Mouse (Mus musculus) CH12.LX (cell line): ENCODE data around the gene Psme4. TPM values are rescaled to one million over a fixed set of nuclear protein-coding genes. Genes with fewer than 3 reads are reported as not detected.

ENCODE experiments used
- DNase-seq: peaks from one replicate; pipeline ENCODE4 v3.0.0-alpha.2; 2013; ENCODE audit errors: extremely low read depth
- H3K27ac ChIP-seq: 2 replicates; pipeline ENCODE4 v1.5.1; 2012; ENCODE audit warnings: low read depth, mild to moderate bottlenecking, control low read depth, moderate library complexity; ENCODE audit not compliant: insufficient read depth
- H3K27me3 ChIP-seq: replicated peaks from 2 replicates; pipeline ENCODE3; 2012; ENCODE audit warnings: inconsistent platforms
- H3K36me3 ChIP-seq, 2 experiments: replicated peaks in 1 of 2; 2 replicates each; pipeline versions ENCODE3 to v1.6.1; 2012; ENCODE audit warnings: inconsistent platforms in 1 of 2, low read length in 1 of 2, mild to moderate bottlenecking in 1 of 2, mixed read lengths in 1 of 2, moderate library complexity in 1 of 2; ENCODE audit not compliant: control insufficient read depth in 1 of 2, insufficient read depth in 1 of 2
- H3K4me1 ChIP-seq, 2 experiments: 2 replicates each; pipeline ENCODE4 v1.6.1; 2012; ENCODE audit warnings: inconsistent platforms in 1 of 2, moderate library complexity in 1 of 2; ENCODE audit not compliant: insufficient read depth in 2 of 2, control insufficient read depth in 1 of 2
- H3K4me2 ChIP-seq: 2 replicates; pipeline ENCODE4 v1.6.1; 2012; ENCODE audit warnings: low read depth, mild to moderate bottlenecking, control low read depth; ENCODE audit not compliant: poor library complexity, insufficient read depth, severe bottlenecking
- H3K4me3 ChIP-seq, 3 experiments: fragments of 150-350 bp in 1 of 3; sonication (generic) in 1 of 3; replicated peaks in 1 of 3; 2 replicates each; pipeline versions ENCODE3 to v1.5.1; 2011 to 2012; ENCODE audit warnings: low read depth in 2 of 3, low read length in 2 of 3, mild to moderate bottlenecking in 2 of 3, moderate library complexity in 2 of 3, control low read depth in 1 of 3, improper control_type of control experiment in 1 of 3, inconsistent platforms in 1 of 3, mixed read lengths in 1 of 3; ENCODE audit not compliant: poor library complexity in 1 of 3
- H3K79me2 ChIP-seq: replicated peaks from 2 replicates; pipeline ENCODE4 v1.6.1; 2012; ENCODE audit warnings: mild to moderate bottlenecking, moderate library complexity; ENCODE audit not compliant: control insufficient read depth, poor library complexity, insufficient read depth, severe bottlenecking; ENCODE audit errors: extremely low read depth
- H3K9ac ChIP-seq: 2 replicates; pipeline ENCODE4 v1.6.1; 2012; ENCODE audit warnings: low read depth, mild to moderate bottlenecking, control low read depth, moderate library complexity; ENCODE audit not compliant: insufficient read depth
- H3K9me3 ChIP-seq: replicated peaks from 2 replicates; pipeline ENCODE3; 2012; ENCODE audit warnings: low read length, inconsistent platforms, mixed read lengths
- BHLHE40 ChIP-seq: IDR thresholded peaks from 2 replicates; pipeline ENCODE4 v1.6.1; 2011; ENCODE audit warnings: mild to moderate bottlenecking, low read depth, low read length, improper control_type of control experiment
- CHD1 ChIP-seq: IDR thresholded peaks from 2 replicates; pipeline ENCODE4 v1.6.1; 2012; ENCODE audit warnings: low read depth, low read length, improper control_type of control experiment, inconsistent platforms
- CHD2 ChIP-seq: IDR thresholded peaks from 2 replicates; pipeline ENCODE4 v1.6.1; 2011; ENCODE audit warnings: low read length, improper control_type of control experiment
- CTCF ChIP-seq, 2 experiments: IDR thresholded peaks in 1 of 2; conservative IDR thresholded peaks in 1 of 2; 2 replicates each; pipeline ENCODE4 v1.5.1; 2011 to 2012; ENCODE audit warnings: low read depth in 2 of 2, low read length in 2 of 2, improper control_type of control experiment in 1 of 2, inconsistent platforms in 1 of 2, mild to moderate bottlenecking in 1 of 2, moderate library complexity in 1 of 2
- E2F4 ChIP-seq: IDR thresholded peaks from 2 replicates; pipeline ENCODE4 v1.6.1; 2011; ENCODE audit warnings: low read depth, low read length, improper control_type of control experiment; ENCODE audit not compliant: insufficient replicate concordance
- ELF1 ChIP-seq: IDR thresholded peaks from 2 replicates; pipeline ENCODE4 v1.6.1; 2014; ENCODE audit warnings: low read depth, mild to moderate bottlenecking, inconsistent platforms, low read length, improper control_type of control experiment
- EP300 ChIP-seq: IDR thresholded peaks from 2 replicates; pipeline ENCODE4 v1.6.1; 2011; ENCODE audit warnings: low read length, improper control_type of control experiment
- ETS1 ChIP-seq: conservative IDR thresholded peaks from 2 replicates; pipeline ENCODE4 v1.6.1; 2012; ENCODE audit warnings: low read depth, mild to moderate bottlenecking, inconsistent platforms, low read length, improper control_type of control experiment, moderate library complexity
- GABPA ChIP-seq: IDR thresholded peaks from 2 replicates; pipeline ENCODE4 v1.6.1; 2012; ENCODE audit warnings: low read depth, low read length, improper control_type of control experiment, inconsistent platforms; ENCODE audit not compliant: insufficient replicate concordance
- HCFC1 ChIP-seq: IDR thresholded peaks from 2 replicates; pipeline ENCODE4 v1.6.1; 2012; ENCODE audit warnings: low read depth, mild to moderate bottlenecking, inconsistent platforms, low read length, improper control_type of control experiment
- IRF4 ChIP-seq: IDR thresholded peaks from 2 replicates; pipeline ENCODE4 v1.6.1; 2014; ENCODE audit warnings: low read depth, mild to moderate bottlenecking, inconsistent platforms, low read length, improper control_type of control experiment
- JUND ChIP-seq: conservative IDR thresholded peaks from 2 replicates; pipeline ENCODE4 v1.6.1; 2011; ENCODE audit warnings: low read depth, low read length, improper control_type of control experiment
- KAT2A ChIP-seq: IDR thresholded peaks from 2 replicates; pipeline ENCODE4 v1.6.1; 2012; ENCODE audit warnings: low read length, improper control_type of control experiment, inconsistent platforms; ENCODE audit not compliant: insufficient replicate concordance
- MAX ChIP-seq: IDR thresholded peaks from 2 replicates; pipeline ENCODE4 v1.6.1; 2011; ENCODE audit warnings: low read length, improper control_type of control experiment
- MAZ ChIP-seq: IDR thresholded peaks from 2 replicates; pipeline ENCODE4 v1.6.1; 2012; ENCODE audit warnings: low read depth, mild to moderate bottlenecking, inconsistent platforms, low read length, improper control_type of control experiment, moderate library complexity
- MEF2A ChIP-seq: IDR thresholded peaks from 2 replicates; pipeline ENCODE4 v1.6.1; 2014; ENCODE audit warnings: low read depth, mild to moderate bottlenecking, inconsistent platforms, low read length, improper control_type of control experiment, borderline replicate concordance
- MXI1 ChIP-seq: IDR thresholded peaks from 2 replicates; pipeline ENCODE4 v1.6.1; 2011; ENCODE audit warnings: mild to moderate bottlenecking, low read depth, low read length, improper control_type of control experiment
- MYC ChIP-seq: IDR thresholded peaks from 2 replicates; pipeline ENCODE4 v1.6.1; 2011; ENCODE audit warnings: low read depth, mild to moderate bottlenecking, improper control_type of control experiment, low read length
- NELFE ChIP-seq: IDR thresholded peaks from 2 replicates; pipeline ENCODE4 v1.6.1; 2011; ENCODE audit warnings: low read depth, low read length, improper control_type of control experiment
- PAX5 ChIP-seq: IDR thresholded peaks from 2 replicates; pipeline ENCODE4 v1.6.1; 2012; ENCODE audit warnings: low read length, inconsistent platforms, mixed read lengths
- POLR2A ChIP-seq: IDR thresholded peaks from 2 replicates; pipeline ENCODE4 v1.6.1; 2011; ENCODE audit warnings: low read depth, mild to moderate bottlenecking, improper control_type of control experiment, low read length
- POLR2AphosphoS2 ChIP-seq: IDR thresholded peaks from 2 replicates; pipeline ENCODE4 v1.6.1; 2011; ENCODE audit warnings: low read depth, low read length, improper control_type of control experiment
- RCOR1 ChIP-seq: conservative IDR thresholded peaks from 2 replicates; pipeline ENCODE4 v1.6.1; 2012; ENCODE audit warnings: low read depth, mild to moderate bottlenecking, inconsistent platforms, low read length, improper control_type of control experiment
- SIN3A ChIP-seq: IDR thresholded peaks from 2 replicates; pipeline ENCODE4 v1.6.1; 2012; ENCODE audit warnings: low read length, improper control_type of control experiment, inconsistent platforms
- SMC3 ChIP-seq: IDR thresholded peaks from 2 replicates; pipeline ENCODE4 v1.6.1; 2011; ENCODE audit warnings: low read depth, low read length, improper control_type of control experiment
- TBP ChIP-seq: conservative IDR thresholded peaks from 2 replicates; pipeline ENCODE4 v1.6.1; 2011; ENCODE audit warnings: low read depth, low read length, improper control_type of control experiment
- USF1 ChIP-seq: IDR thresholded peaks from 2 replicates; pipeline ENCODE4 v1.6.1; 2014; ENCODE audit warnings: low read depth, mild to moderate bottlenecking, inconsistent platforms, low read length, improper control_type of control experiment
- USF2 ChIP-seq: conservative IDR thresholded peaks from 2 replicates; pipeline ENCODE4 v1.6.1; 2011; ENCODE audit warnings: low read depth, low read length, improper control_type of control experiment
- ZC3H11A ChIP-seq: IDR thresholded peaks from 2 replicates; pipeline ENCODE4 v1.6.1; 2012; ENCODE audit warnings: low read depth, mild to moderate bottlenecking, inconsistent platforms, low read length, improper control_type of control experiment
- ZKSCAN1 ChIP-seq: IDR thresholded peaks from 2 replicates; pipeline ENCODE4 v1.6.1; 2012; ENCODE audit warnings: low read depth, inconsistent platforms, low read length, improper control_type of control experiment, borderline replicate concordance
- ZNF384 ChIP-seq: IDR thresholded peaks from 2 replicates; pipeline ENCODE4 v1.6.1; 2012; ENCODE audit warnings: low read depth, low read length, improper control_type of control experiment, inconsistent platforms
- dilution Hi-C: fragments of 300-500 bp; cut with MboI; formaldehyde crosslinking; loops from 2 replicates; pipeline ENCODE4 v1.14.3; 2020; ENCODE audit warnings: low sequenced_read_pairs; ENCODE audit not compliant: extremely low pct_unique_long_range_greater_than_20kb, extremely low pct_ligation_motif_present
- in situ Hi-C: fragments of 300-500 bp; cut with MboI; formaldehyde crosslinking; loops from 3 replicates; pipeline ENCODE4 v1.14.3; 2019; ENCODE audit warnings: low sequenced_read_pairs, low pct_ligation_motif_present, low pct_unique_long_range_greater_than_20kb, mixed read lengths
- polyA plus RNA-seq: library from polyadenylated mRNA; unstranded; fragments of >175 nt; gene quantifications from 2 replicates; pipeline ENCODE4 v1.2.1, GENCODE M21; 2012; ENCODE audit warnings: low read depth; ENCODE audit not compliant: insufficient read length
- total RNA-seq, 2 experiments: library from RNA; depleted of rRNA; stranded (reverse); fragments of 300-350 nt in 1 of 2; fragments of >200 nt in 1 of 2; gene quantifications; 2 replicates each; pipeline ENCODE4 v1.2.3; 2012 to 2014

Psme4 gene
- total and polyA plus RNA-seq, 3 experiments: 30.7 to 43.8 (median 43.1) TPM

DNA sequence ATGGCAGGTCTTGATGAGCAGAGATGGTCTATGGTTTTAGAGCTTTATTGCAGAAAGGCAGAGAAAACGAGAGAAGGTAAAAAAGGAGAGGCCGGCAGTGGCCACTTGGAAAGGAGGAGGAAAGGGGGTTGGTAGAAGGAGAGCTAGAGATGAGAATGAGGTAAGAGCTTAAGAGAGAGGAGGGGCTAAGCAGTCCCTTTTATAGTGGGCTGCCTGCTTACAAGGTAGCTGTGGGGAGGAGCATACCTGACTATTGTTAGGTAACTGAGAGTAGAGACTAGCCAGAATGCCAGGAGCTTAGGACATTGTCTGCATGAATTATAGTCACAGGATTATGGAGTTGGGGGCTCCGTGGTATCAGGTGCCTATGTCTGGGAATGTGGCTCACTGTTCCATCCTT lies 14.0 kb downstream of the Psme4 start:
- dilution Hi-C loops (no loop called here), in situ Hi-C loops (loop anchor here (25.0 kb wide), 1 partner anchor 548 kb away; no protein-coding TSS in a partner anchor)
- no peak overlapping the region for H3K27ac ChIP-seq
- peaks cover 2 to 46% of the 10 kb centered on the region in 2 experiments; a peak in 2 of 4 replicates for H3K4me1 ChIP-seq
- peaks cover 0 to 8% of the 10 kb centered on the region in 2 experiments for H3K36me3 ChIP-seq
- DNase-seq: no peak
- no peaks in the 10 kb centered on the region for H3K27me3 ChIP-seq
- H3K4me3 ChIP-seq: no peak overlapping the region
- H3K79me2 ChIP-seq: peaks cover 26% of the 10 kb centered on the region
- no peak overlapping the region for H3K9ac ChIP-seq
- peaks cover 9% of the 10 kb centered on the region for H3K9me3 ChIP-seq
- TF ChIP-seq E2F4 (no peak), USF2 (no peak), ELF1 (no peak), SIN3A (no peak), ETS1 (no peak), TBP (no peak), PAX5 (no peak), CHD2 (no peak), CTCF (conservative IDR thresholded peaks at IDR 0.05 in 1 of 2, IDR thresholded peaks at IDR 0.05 in 1 of 2; ENCODE audit: low read depth in 2 of 2, low read length in 2 of 2) (no peak)
- no peak overlapping the region for H3K4me2 ChIP-seq

DNA sequence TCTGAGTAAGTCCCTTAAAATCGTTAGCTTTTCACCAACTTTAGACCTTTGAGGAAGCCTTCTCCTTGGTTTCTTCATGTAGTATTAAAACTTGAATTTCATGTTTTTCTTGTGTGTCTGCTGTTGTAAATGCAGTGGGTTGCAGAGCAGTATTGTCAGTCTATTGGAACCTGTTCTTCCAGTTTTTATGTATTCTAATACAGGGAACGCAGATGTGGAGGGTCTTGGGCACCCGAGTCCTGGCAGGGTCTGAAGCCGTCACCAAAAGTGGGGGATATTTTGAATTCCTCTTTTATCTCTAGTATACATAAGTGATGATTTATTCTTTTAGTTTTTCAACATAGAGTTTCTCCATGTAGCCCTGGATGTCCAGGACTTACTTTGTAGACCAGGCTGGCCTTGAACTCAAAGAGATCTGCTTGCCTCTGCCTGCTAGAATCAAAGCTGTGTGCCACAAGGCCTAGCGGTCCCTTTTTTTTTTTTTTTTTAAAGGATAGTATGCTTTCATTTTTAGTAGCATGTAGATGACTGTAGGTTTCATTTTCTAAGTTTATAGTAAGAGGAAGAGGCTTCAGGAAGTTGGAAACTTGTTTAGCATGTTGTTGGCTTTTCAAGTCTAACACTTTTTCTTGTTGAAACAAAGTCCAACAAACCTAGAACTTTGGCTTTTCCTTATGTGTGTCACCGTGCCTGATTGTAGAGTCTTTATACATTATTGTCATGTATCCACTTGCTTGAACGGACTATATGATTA lies 14.9 kb downstream of the Psme4 start:
- no peak overlapping the region for H3K4me3 ChIP-seq
- H3K27me3 ChIP-seq: no peaks in the 10 kb centered on the region
- dilution Hi-C loops: no loop called here
- peaks cover 25% of the 10 kb centered on the region for H3K79me2 ChIP-seq
- H3K9ac ChIP-seq: no peak overlapping the region
- no peak overlapping the region; the same call in 1 of the 2 replicates for H3K27ac ChIP-seq
- DNase-seq: peak; percentile 23
- in situ Hi-C loops: loop anchor here (25.0 kb wide), 1 partner anchor 549 kb away; no protein-coding TSS in a partner anchor
- peak overlapping the region; percentile 67 for H3K4me2 ChIP-seq
- H3K4me1 ChIP-seq: peaks cover 2 to 38% of the 10 kb centered on the region in 2 experiments; a peak in 2 of 4 replicates
- H3K9me3 ChIP-seq: peaks cover 9% of the 10 kb centered on the region
- peaks cover 0 to 9% of the 10 kb centered on the region in 2 experiments for H3K36me3 ChIP-seq
- TF ChIP-seq IRF4 (peak; percentile 74; the same call in 1 of the 2 replicates), MAZ (no peak), USF2 (no peak), SMC3 (no peak), ZKSCAN1 (no peak), USF1 (no peak), E2F4 (no peak), MYC (no peak), GABPA (no peak), ZNF384 (peak; percentile 97), MEF2A (peak; percentile 68; the same call in 1 of the 2 replicates), KAT2A (no peak), JUND (no peak; the same call in 1 of the 2 replicates), CTCF (conservative IDR thresholded peaks at IDR 0.05 in 1 of 2, IDR thresholded peaks at IDR 0.05 in 1 of 2; ENCODE audit: low read depth in 2 of 2, low read length in 2 of 2) (no peak), CHD1 (no peak), NELFE (no peak), POLR2AphosphoS2 (no peak), BHLHE40 (no peak), ZC3H11A (no peak), TBP (0 out of 2 replicates have a peak, but pooled peaks have one; percentile 19), EP300 (peak; percentile 51; the same call in 1 of the 2 replicates), CHD2 (no peak), RCOR1 (no peak), MXI1 (no peak), MAX (no peak), HCFC1 (no peak), POLR2A (no peak)
